Mouse (Mus musculus) forebrain, embryonic 16.5 days (tissue): ENCODE results near the gene Samd14. TPM values are rescaled to one million over a fixed set of nuclear protein-coding genes. Genes with fewer than 3 reads are reported as not detected.
A peak's percentile ranks its signal among the peaks of the same experiment; 100 is the strongest.
"Not testable (repeated sequence)": the region's sequence is repeated elsewhere in the genome, so short reads cannot be mapped to it uniquely, and the experiment has no call there.

Experiments
- ATAC-seq: fragments of 200-750 bp; cut with Nextera tagmentation; 2 replicates; pipeline ENCODE4 v1.8.0; 2017; ENCODE audit warnings: mild to moderate bottlenecking, moderate library complexity
- H3K27ac ChIP-seq: fragments of 300-500 bp; sonication (generic); 2 replicates; pipeline ENCODE4 v1.5.1; 2014; ENCODE audit warnings: low read length, control low read depth
- H3K27me3 ChIP-seq: fragments of 300-500 bp; sonication (generic); replicated peaks from 2 replicates; pipeline ENCODE4 v1.6.1; 2014; ENCODE audit warnings: low read length; ENCODE audit not compliant: control insufficient read depth, insufficient read depth
- H3K36me3 ChIP-seq: fragments of 300-500 bp; sonication (generic); 2 replicates; pipeline ENCODE4 v1.6.1; 2014; ENCODE audit not compliant: control insufficient read depth, insufficient read depth
- H3K4me1 ChIP-seq: fragments of 300-500 bp; sonication (generic); replicated peaks from 2 replicates; pipeline ENCODE4 v1.6.1; 2014; ENCODE audit warnings: low read length; ENCODE audit not compliant: control insufficient read depth, insufficient read depth
- H3K4me2 ChIP-seq: fragments of 300-500 bp; sonication (generic); 2 replicates; pipeline ENCODE4 v1.6.1; 2014; ENCODE audit warnings: mild to moderate bottlenecking, low read length, control low read depth
- H3K4me3 ChIP-seq: fragments of 300-500 bp; sonication (generic); replicated peaks from 2 replicates; pipeline ENCODE4 v1.5.1; 2014; ENCODE audit warnings: mild to moderate bottlenecking, low read length, control low read depth
- H3K9ac ChIP-seq: fragments of 300-500 bp; sonication (generic); replicated peaks from 2 replicates; pipeline ENCODE4 v1.6.1; 2014; ENCODE audit warnings: low read depth, low read length, control low read depth
- H3K9me3 ChIP-seq: fragments of 300-500 bp; sonication (generic); 2 replicates; pipeline ENCODE4 v1.6.1; 2016; ENCODE audit warnings: low read length; ENCODE audit not compliant: control insufficient read depth
- WGBS: fragments of 180-500 bp; shearing (Covaris S2); extraction: QIAGEN DNeasy Blood & Tissue Kit; methylation state at CpG from one replicate; pipeline ENCODE4 v1.1.7; 2014; 5-methylcytosine and 5-hydroxymethylcytosine counted together
- polyA plus RNA-seq: library from polyadenylated mRNA; unstranded; fragments of >200 nt; fragmentation: Nextera tagmentation; extraction: Ambion mirVana; gene quantifications from 2 replicates; pipeline ENCODE4 v1.2.1, GENCODE M21; 2015

Gene Samd14
- 123 and 134 TPM in 2 replicates for polyA plus RNA-seq

DNA sequence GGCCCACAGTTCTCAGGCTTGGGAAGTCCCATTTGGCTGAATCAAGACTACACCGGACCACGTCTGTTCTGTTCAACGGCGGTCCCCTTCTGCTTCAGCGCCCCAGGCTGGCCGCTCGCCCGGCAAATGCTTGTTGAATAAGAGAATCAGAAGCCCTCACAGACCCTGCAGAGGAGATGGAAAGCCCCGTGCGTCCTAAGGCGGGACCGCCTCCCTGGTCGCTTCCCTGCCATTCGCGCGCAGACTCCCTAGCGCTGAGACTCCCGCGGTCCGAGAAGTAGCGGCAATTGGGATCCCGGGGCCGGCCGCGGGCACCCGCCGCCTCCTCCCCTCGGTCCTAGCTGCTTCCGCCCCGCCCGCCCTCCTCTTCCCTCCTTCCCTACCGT lies at the start of gene Samd14:
Gene Samd14 (plus strand): TSS at position 251 of the 386 bp plus-strand sequence.
- H3K27me3 ChIP-seq = no peaks in the 10 kb centered on the region
- ATAC-seq = peak; percentile 85
- peak within 1 kb of the TSS; percentile 61 for H3K4me2 ChIP-seq
- peak within 1 kb of the TSS; percentile 99 for H3K9ac ChIP-seq
- peaks cover 4% of the 10 kb centered on the region for H3K36me3 ChIP-seq
- H3K4me3 ChIP-seq = peak within 1 kb of the TSS; percentile 97
- peak within 1 kb of the TSS; percentile 91 for H3K27ac ChIP-seq
- WGBS = 0% methylated on average over 30 of the region's 32 CpGs
- peaks cover 58% of the 10 kb centered on the region for H3K4me1 ChIP-seq
- no peaks in the 10 kb centered on the region for H3K9me3 ChIP-seq

DNA sequence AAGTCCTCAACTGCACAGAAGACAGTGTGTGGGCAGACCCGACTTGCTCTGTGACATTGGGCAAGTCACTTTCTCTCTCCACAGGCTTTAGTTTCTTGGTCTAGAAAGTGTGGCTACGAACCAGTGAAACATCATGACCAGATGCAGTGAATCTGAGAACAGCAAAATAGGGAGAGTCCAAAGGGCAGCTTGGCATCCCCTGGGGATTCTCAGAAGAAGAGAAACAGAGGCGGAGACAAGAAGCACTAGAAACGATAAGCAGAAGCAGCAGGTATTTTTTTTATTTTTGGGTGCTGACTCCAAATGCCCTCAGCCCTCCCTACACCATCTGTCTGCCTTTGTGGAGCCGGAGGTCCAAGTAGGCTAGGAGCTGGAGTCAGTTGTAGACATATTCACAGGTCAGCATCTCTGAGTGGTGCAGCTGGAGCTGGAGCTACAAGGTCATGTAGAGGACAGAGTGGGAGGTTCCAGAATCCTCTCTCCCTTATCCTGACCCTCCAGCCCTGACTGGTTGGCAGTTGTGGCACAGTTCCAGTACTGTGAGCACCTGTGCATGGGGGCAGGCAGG lies 47.1 kb upstream of the Samd14 start:
- Histone ChIP-seq H3K4me3 (no peak overlapping the region), H3K27me3 (no peaks in the 10 kb centered on the region), H3K4me2 (no peak overlapping the region), H3K9ac (no peak overlapping the region), H3K4me1 (peaks cover 6% of the 10 kb centered on the region), H3K27ac (no peak overlapping the region), H3K9me3 (no peaks in the 10 kb centered on the region), H3K36me3 (no peaks in the 10 kb centered on the region)
- 86% methylated on average over 5 of the region's 5 CpGs for WGBS
- ATAC-seq = no peak

DNA sequence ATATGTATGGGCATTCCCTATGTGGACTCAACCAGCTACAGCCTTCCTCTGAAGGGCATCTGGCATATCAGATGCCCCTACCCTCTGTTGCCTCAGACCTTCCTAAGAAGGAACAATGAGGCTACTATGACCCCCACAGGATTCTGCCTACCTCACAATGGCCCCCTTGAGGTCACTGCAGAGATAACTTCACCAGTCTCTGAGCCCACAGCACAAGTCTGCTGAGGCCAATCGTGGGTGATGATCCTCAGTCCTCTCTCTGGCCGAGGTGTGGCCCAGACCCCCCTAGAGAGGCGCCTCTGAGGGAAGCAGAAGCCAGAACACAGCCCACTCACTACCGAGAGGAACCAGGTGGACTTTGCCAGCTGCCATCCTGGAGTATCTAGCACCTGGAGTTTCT lies 42.3 kb upstream of the Samd14 start, which contains the start of gene Hils1:
Gene Hils1 (plus strand): TSS at position 175 of the 400 bp plus-strand sequence.
- no peaks in the 10 kb centered on the region for H3K9me3 ChIP-seq
- WGBS = 53% methylated on average over 4 of the region's 4 CpGs
- no peak for ATAC-seq
- no peaks in the 10 kb centered on the region for H3K27me3 ChIP-seq
- H3K4me1 ChIP-seq = peaks cover 7% of the 10 kb centered on the region
- no peaks in the 10 kb centered on the region for H3K36me3 ChIP-seq
- H3K9ac ChIP-seq = no peak within 1 kb of the TSS
- H3K27ac ChIP-seq = no peak within 1 kb of the TSS
- no peak within 1 kb of the TSS for H3K4me2 ChIP-seq
- H3K4me3 ChIP-seq = no peak within 1 kb of the TSS

DNA sequence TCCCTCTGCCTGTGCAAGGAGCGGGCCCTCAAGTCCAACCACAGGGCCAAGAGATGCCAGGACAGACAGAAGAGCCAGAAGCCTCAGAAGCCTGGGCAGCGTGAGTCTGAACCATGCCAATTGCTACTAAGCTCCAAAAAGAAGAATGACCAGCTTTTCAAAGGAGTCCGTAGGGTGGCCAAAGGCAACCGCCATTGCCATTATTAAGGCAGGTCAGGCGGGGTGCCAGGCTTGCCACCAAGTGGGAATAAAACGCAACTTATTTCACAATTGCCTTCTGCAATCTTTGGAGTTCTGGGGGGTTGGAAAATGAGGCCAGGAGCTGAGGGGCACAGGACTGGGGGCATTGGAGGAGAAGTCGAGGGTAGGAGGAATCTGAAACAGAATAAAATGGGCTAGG lies 41.5 kb upstream of the Samd14 start:
- Histone ChIP-seq H3K9ac (no peak overlapping the region), H3K27me3 (no peaks in the 10 kb centered on the region), H3K4me2 (no peak overlapping the region), H3K36me3 (no peaks in the 10 kb centered on the region), H3K9me3 (no peaks in the 10 kb centered on the region), H3K27ac (no peak overlapping the region), H3K4me1 (peaks cover 9% of the 10 kb centered on the region), H3K4me3 (no peak overlapping the region)
- 64% methylated on average over 7 of the region's 7 CpGs for WGBS
- no peak for ATAC-seq

DNA sequence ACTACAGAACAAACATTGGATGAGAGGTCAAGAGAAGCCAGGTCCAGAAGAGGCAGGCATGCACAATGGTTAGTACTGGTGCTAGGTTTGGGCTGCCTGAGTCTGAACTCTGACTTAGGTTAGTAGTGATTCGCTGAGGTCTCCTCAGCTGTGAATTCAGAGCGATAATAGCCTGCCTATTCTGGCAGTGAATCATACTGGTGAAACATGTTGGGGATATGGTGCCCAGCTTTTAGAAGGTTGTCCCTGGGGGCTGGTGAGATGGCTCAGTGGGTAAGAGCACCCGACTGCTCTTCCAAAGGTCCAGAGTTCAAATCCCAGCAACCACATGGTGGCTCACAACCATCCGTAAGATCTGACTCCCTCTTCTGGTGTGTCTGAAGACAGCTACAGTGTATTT lies 40.0 kb upstream of the Samd14 start:
- H3K9me3 ChIP-seq, H3K4me2 ChIP-seq, H3K27ac ChIP-seq, H3K36me3 ChIP-seq, H3K27me3 ChIP-seq, H3K4me3 ChIP-seq, H3K4me1 ChIP-seq, H3K9ac ChIP-seq, ATAC-seq: not testable (repeated sequence)
- 93% methylated on average over 4 of the region's 4 CpGs for WGBS

DNA sequence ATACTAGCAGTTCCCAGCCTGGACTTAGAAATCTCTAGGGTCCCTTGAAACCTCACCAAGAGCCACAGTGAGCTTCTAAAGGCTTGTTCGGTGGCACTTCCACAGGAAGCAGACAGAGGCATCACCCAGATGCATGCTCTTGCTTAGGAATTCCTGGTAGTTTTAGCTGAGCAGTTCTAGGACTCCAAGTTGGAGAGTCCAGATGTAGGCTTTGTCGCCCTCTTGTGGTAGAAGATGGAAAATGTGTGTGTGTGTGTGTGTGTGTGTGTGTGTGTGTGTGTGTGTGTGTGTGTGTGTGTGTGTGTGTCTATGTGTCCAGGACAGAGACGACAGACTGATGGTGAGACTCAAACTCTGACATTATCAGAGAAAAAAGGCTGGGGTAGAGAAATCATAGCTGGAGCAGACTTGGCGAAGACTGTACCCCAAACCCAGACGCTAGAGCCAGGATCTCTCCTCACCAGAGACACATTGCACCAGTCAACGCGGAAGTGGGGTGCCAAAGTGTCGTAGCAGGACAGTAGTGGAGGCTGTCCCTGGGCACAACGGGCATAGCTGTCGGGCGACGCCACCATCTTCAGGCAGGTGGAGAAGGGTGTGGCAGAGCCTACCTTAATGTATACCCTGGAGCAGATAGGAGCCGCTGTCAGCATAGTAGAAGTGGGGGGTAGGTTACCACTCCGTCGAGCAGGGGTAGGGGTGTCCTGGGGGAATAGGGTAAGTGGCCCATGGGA lies 39.3 kb upstream of the Samd14 start:
- peaks cover 9% of the 10 kb centered on the region for H3K4me1 ChIP-seq
- H3K9ac ChIP-seq = no peak overlapping the region
- peak; percentile 43 for ATAC-seq
- no peaks in the 10 kb centered on the region for H3K9me3 ChIP-seq
- 61% methylated on average over 15 of the region's 15 CpGs for WGBS
- no peak overlapping the region for H3K4me2 ChIP-seq
- H3K27ac ChIP-seq = no peak overlapping the region
- H3K27me3 ChIP-seq = no peaks in the 10 kb centered on the region
- no peak overlapping the region for H3K4me3 ChIP-seq
- no peaks in the 10 kb centered on the region for H3K36me3 ChIP-seq

DNA sequence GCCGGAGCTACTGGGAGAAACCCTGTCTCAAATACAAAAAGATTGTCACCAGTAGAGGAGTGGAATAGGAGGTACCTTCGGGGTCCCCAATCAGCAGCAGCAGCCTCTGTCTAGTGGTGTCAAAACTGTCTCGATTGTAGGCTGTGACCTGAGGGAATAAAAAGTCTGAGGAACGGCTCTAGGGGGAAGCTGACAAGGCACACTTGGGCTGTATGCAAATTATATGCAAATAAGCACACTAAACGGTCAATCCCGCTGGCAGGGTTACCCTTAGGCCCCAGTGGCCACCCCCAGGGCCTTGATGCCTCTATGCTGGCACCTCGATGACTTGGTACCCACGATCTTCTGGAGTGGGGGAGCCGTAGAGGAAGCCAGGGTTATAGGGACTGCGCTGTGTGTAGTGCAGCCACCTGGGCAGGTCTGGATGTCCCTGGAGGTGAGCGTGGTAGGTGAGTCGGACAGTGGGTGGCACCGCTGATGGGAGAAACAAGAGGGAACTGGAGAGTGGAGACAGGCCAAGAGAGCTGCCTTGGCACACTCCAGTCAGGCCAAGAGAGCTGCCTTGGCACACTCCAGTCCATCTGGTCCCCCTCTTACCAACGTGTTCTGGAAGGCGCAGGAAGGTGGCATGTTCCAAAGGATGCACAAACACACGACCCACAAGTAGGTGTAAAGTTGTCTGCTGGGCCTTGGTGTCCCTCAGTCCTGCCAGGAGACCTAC lies 37.6 kb upstream of the Samd14 start:
- H3K36me3 ChIP-seq = no peaks in the 10 kb centered on the region
- H3K4me3 ChIP-seq = no peak overlapping the region
- H3K9ac ChIP-seq = no peak overlapping the region
- ATAC-seq = peak; percentile 38; the same call in 1 of the 2 replicates
- peaks cover 9% of the 10 kb centered on the region for H3K4me1 ChIP-seq
- WGBS = 51% methylated on average over 16 of the region's 16 CpGs
- no peaks in the 10 kb centered on the region for H3K9me3 ChIP-seq
- no peak overlapping the region for H3K4me2 ChIP-seq
- no peak overlapping the region for H3K27ac ChIP-seq
- H3K27me3 ChIP-seq = no peaks in the 10 kb centered on the region

DNA sequence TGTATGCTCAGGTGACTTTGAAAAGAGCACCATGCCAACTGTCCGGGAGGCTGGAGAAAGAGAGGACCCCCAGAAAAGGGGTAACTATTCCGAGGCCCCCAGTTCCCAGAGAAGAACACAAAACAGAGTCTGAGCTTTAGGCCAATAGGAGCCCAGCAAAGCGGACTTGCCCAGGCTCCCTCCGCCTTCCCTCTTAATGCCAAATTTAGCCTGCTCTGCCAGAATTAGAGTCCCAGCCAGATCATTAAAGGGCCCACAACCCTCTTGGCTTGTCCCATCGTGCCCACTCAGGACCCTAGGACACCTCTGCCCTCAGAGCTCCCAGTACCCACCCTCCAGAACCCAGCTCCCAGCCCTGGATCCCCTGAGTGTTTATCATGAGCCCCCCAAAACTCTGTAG lies 36.8 kb upstream of the Samd14 start:
- no peak for ATAC-seq

DNA sequence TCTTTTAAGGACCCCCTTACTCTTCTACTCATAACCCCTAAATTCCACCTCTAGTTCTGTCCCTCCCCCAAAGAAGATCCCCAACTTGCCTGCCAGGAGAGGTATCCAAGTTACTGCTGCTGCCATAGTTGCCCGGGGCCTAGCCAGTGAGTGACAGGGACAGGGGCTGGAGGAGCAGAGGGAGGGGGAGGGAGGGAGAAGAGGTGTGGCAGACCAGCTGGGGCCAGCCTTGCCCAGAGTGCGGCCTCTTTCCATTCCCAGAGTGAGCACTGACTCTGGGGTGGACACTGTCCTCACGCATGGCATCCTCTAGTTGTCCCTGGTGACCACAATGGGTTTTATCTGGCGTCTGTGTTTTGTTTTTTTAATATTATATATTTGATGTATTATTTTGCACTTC lies 36.4 kb upstream of the Samd14 start:
- 43% methylated on average over 4 of the region's 4 CpGs for WGBS
- H3K9ac ChIP-seq = no peak overlapping the region
- no peak overlapping the region for H3K4me3 ChIP-seq

More for the DNA sequence above, 36.8 kb upstream of the Samd14 start:
- no peaks in the 10 kb centered on the region for H3K9me3 ChIP-seq
- H3K27me3 ChIP-seq = no peaks in the 10 kb centered on the region
- H3K36me3 ChIP-seq = no peaks in the 10 kb centered on the region
- H3K27ac ChIP-seq = no peak overlapping the region
- 60% methylated on average over 5 of the region's 5 CpGs for WGBS
- no peak overlapping the region for H3K4me3 ChIP-seq
- peaks cover 13% of the 10 kb centered on the region for H3K4me1 ChIP-seq
- H3K4me2 ChIP-seq = no peak overlapping the region
- no peak overlapping the region for H3K9ac ChIP-seq

More for the DNA sequence above, 36.4 kb upstream of the Samd14 start:
- ATAC-seq = no peak
- peaks cover 18% of the 10 kb centered on the region for H3K4me1 ChIP-seq
- no peaks in the 10 kb centered on the region for H3K36me3 ChIP-seq
- H3K9me3 ChIP-seq = no peaks in the 10 kb centered on the region
- H3K4me2 ChIP-seq = no peak overlapping the region
- H3K27me3 ChIP-seq = no peaks in the 10 kb centered on the region
- H3K27ac ChIP-seq = no peak overlapping the region
